Mouse (Mus musculus) hindbrain, embryonic 15.5 days (tissue): Measurements from ENCODE around the gene Phlda3. TPM values are rescaled to one million over a fixed set of nuclear protein-coding genes. Genes with fewer than 3 reads are reported as not detected.
A peak's percentile ranks its signal among the peaks of the same experiment; 100 is the strongest.

Source experiments
- ATAC-seq: fragments of 200-750 bp; cut with Nextera tagmentation; 2 replicates; pipeline ENCODE4 v1.8.0; 2017; ENCODE audit warnings: low read depth, moderate number of reproducible peaks, moderate TSS enrichment; ENCODE audit not compliant: low FRiP score
- H3K27ac ChIP-seq: fragments of 300-500 bp; sonication (generic); replicated peaks from 2 replicates; pipeline ENCODE4 v1.5.1; 2015; ENCODE audit warnings: mild to moderate bottlenecking, inconsistent platforms
- H3K27me3 ChIP-seq: fragments of 300-500 bp; sonication (generic); 2 replicates; pipeline ENCODE4 v1.6.1; 2015; ENCODE audit warnings: control low read depth, inconsistent platforms
- H3K36me3 ChIP-seq: fragments of 300-500 bp; sonication (generic); 2 replicates; pipeline ENCODE4 v1.6.1; 2015; ENCODE audit warnings: control low read depth, inconsistent platforms
- H3K4me1 ChIP-seq: fragments of 300-500 bp; sonication (generic); replicated peaks from 2 replicates; pipeline ENCODE4 v1.6.1; 2015; ENCODE audit warnings: control low read depth, inconsistent platforms
- H3K4me2 ChIP-seq: fragments of 300-500 bp; sonication (generic); 2 replicates; pipeline ENCODE4 v1.6.1; 2015; ENCODE audit warnings: moderate library complexity, mild to moderate bottlenecking, inconsistent platforms
- H3K4me3 ChIP-seq: fragments of 300-500 bp; sonication (generic); 2 replicates; pipeline ENCODE4 v1.5.1; 2015; ENCODE audit warnings: mild to moderate bottlenecking, inconsistent platforms
- H3K9ac ChIP-seq: fragments of 300-500 bp; sonication (generic); 2 replicates; pipeline ENCODE4 v1.6.1; 2015; ENCODE audit warnings: inconsistent platforms
- H3K9me3 ChIP-seq: fragments of 300-500 bp; sonication (generic); 2 replicates; pipeline ENCODE4 v1.6.1; 2016; ENCODE audit warnings: control low read depth, inconsistent platforms
- WGBS: fragments of 180-500 bp; shearing (Covaris S2); methylation state at CpG from one replicate; pipeline ENCODE4 v1.1.7; 2015; 5-methylcytosine and 5-hydroxymethylcytosine counted together
- polyA plus RNA-seq: library from polyadenylated mRNA; unstranded; fragments of >200 nt; fragmentation: Nextera tagmentation; extraction: Ambion mirVana; gene quantifications from 2 replicates; pipeline ENCODE4 v1.2.1, GENCODE M21; 2015

Gene Phlda3
- polyA plus RNA-seq = 34.9 and 39.9 TPM in 2 replicates

GRCm38 (mm10) chr1:135765645-135766591, at the start of gene Phlda3:
Gene Phlda3, plus strand, starts transcription at chr1:135766119.
- H3K4me1 ChIP-seq = peaks cover 26% of the 10 kb centered on the region
- H3K9me3 ChIP-seq = no peaks in the 10 kb centered on the region
- WGBS = 1% methylated on average over 81 of the region's 90 CpGs
- peak within 1 kb of the TSS; percentile 59 for H3K4me3 ChIP-seq
- ATAC-seq = peak; percentile 83
- H3K27me3 ChIP-seq = no peaks in the 10 kb centered on the region
- peak within 1 kb of the TSS; percentile 68 for H3K27ac ChIP-seq
- H3K36me3 ChIP-seq = no peaks in the 10 kb centered on the region
- peak within 1 kb of the TSS; percentile 98 for H3K4me2 ChIP-seq
- H3K9ac ChIP-seq = peak within 1 kb of the TSS; percentile 84

DNA sequence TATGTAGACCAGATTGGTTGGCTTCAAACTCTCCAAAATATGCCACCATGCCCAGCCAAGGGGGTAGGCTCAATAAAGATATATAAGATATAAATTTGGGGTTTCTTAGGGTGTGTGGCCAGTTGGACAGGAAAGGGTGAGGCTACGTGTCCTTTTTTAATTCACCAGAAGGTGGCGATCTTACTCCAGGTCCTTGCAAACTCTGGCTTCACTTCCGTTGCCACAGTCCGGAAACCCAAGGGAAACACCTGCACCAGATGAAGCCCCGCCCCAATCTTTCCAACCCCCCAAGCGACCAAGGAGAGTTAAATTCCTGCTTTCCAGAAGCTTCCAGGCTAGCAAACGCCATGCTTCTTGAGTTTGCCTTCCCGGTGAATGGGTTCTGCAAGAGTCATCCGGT, 46.4 kb upstream of the Phlda3 start:
- 21% methylated on average over 9 of the region's 9 CpGs for WGBS
- ATAC-seq = peak; percentile 71
- H3K36me3 ChIP-seq = no peaks in the 10 kb centered on the region
- H3K4me3 ChIP-seq = no peak overlapping the region
- no peak overlapping the region for H3K27ac ChIP-seq
- no peaks in the 10 kb centered on the region for H3K27me3 ChIP-seq
- no peak overlapping the region for H3K4me2 ChIP-seq
- H3K9ac ChIP-seq = no peak overlapping the region
- H3K9me3 ChIP-seq = no peaks in the 10 kb centered on the region
- 0 out of 2 replicates have a peak, but pooled peaks cover 2% of the 10 kb centered on the region for H3K4me1 ChIP-seq

DNA sequence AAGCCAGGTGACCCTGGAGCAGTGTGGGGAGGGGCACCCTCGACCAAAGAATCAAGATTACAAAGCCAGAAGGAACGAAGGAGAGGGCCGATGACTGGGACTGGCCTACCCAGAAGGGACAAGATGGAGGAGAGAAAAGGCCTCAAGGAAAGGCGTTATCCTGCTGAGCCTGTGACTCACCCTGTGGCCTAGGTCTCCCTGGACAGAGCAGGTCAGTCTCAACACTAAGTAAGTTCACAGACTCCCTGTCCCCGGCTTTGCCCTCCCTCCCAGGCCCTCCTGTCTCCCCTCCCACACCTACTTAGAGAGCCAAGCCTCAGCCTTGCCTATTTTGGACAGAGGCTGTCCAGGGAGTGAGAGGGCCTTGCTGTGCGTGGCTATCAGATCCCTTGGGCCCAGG, 45.9 kb upstream of the Phlda3 start, which contains the start of gene Csrp1:
Gene Csrp1 (plus strand): TSS at position 79 of the 400 bp plus-strand sequence.
- no peak within 1 kb of the TSS for H3K4me2 ChIP-seq
- H3K27me3 ChIP-seq = no peaks in the 10 kb centered on the region
- WGBS = 79% methylated on average over 6 of the region's 6 CpGs
- no peak within 1 kb of the TSS for H3K4me3 ChIP-seq
- no peaks in the 10 kb centered on the region for H3K9me3 ChIP-seq
- no peaks in the 10 kb centered on the region for H3K36me3 ChIP-seq
- H3K4me1 ChIP-seq = 0 out of 2 replicates have a peak, but pooled peaks cover 2% of the 10 kb centered on the region
- no peak within 1 kb of the TSS for H3K27ac ChIP-seq
- no peak for ATAC-seq
- H3K9ac ChIP-seq = no peak within 1 kb of the TSS

GRCm38 (mm10) chr1:135723016-135723415, 42.9 kb upstream of the Phlda3 start:
- 0 out of 2 replicates have a peak, but pooled peaks cover 2% of the 10 kb centered on the region for H3K4me1 ChIP-seq
- no peak overlapping the region for H3K4me3 ChIP-seq
- no peaks in the 10 kb centered on the region for H3K27me3 ChIP-seq
- no peaks in the 10 kb centered on the region for H3K36me3 ChIP-seq
- no peak for ATAC-seq
- no peak overlapping the region for H3K9ac ChIP-seq
- 62% methylated on average over 1 of the region's 1 CpGs for WGBS
- no peak overlapping the region for H3K27ac ChIP-seq
- no peaks in the 10 kb centered on the region for H3K9me3 ChIP-seq
- no peak overlapping the region for H3K4me2 ChIP-seq

- Histone ChIP-seq H3K27ac (no peak overlapping the region), H3K9ac (no peak overlapping the region), H3K4me2 (no peak overlapping the region), H3K27me3 (no peaks in the 10 kb centered on the region), H3K36me3 (no peaks in the 10 kb centered on the region), H3K4me3 (no peak overlapping the region), H3K4me1 (peaks cover 10% of the 10 kb centered on the region), H3K9me3 (no peaks in the 10 kb centered on the region)
- no peak for ATAC-seq
- 68% methylated on average over 4 of the region's 4 CpGs for WGBS
These were observed 41.8 kb upstream of the Phlda3 start for GRCm38 (mm10) chr1:135724134-135724533.

GRCm38 (mm10) chr1:135725324-135725723, 40.6 kb upstream of the Phlda3 start:
- Histone ChIP-seq H3K4me2 (no peak overlapping the region), H3K4me3 (no peak overlapping the region), H3K9ac (no peak overlapping the region), H3K27me3 (no peaks in the 10 kb centered on the region), H3K4me1 (peaks cover 18% of the 10 kb centered on the region), H3K27ac (no peak overlapping the region), H3K36me3 (no peaks in the 10 kb centered on the region), H3K9me3 (no peaks in the 10 kb centered on the region)
- 96% methylated on average over 6 of the region's 6 CpGs for WGBS
- ATAC-seq = no peak

- no peaks in the 10 kb centered on the region for H3K9me3 ChIP-seq
- no peak overlapping the region for H3K9ac ChIP-seq
- H3K4me2 ChIP-seq = no peak overlapping the region
- no peaks in the 10 kb centered on the region for H3K27me3 ChIP-seq
- 68% methylated on average over 7 of the region's 7 CpGs for WGBS
- no peak for ATAC-seq
- H3K36me3 ChIP-seq = no peaks in the 10 kb centered on the region
- H3K27ac ChIP-seq = no peak overlapping the region
- H3K4me3 ChIP-seq = no peak overlapping the region
- H3K4me1 ChIP-seq = peaks cover 20% of the 10 kb centered on the region
These were observed 40.0 kb upstream of the Phlda3 start for GRCm38 (mm10) chr1:135725936-135726335.

GRCm38 (mm10) chr1:135728631-135729366, 37.1 kb upstream of the Phlda3 start:
- Histone ChIP-seq H3K9me3 (no peaks in the 10 kb centered on the region), H3K4me3 (peak overlapping the region; percentile 57), H3K4me2 (peak overlapping the region; percentile 95), H3K27ac (peak overlapping the region; percentile 45; the same call in 1 of the 2 replicates), H3K4me1 (peaks cover 28% of the 10 kb centered on the region), H3K27me3 (no peaks in the 10 kb centered on the region), H3K36me3 (no peaks in the 10 kb centered on the region), H3K9ac (peak overlapping the region; percentile 56)
- peak; percentile 90 for ATAC-seq
- 2% methylated on average over 35 of the region's 35 CpGs for WGBS

DNA sequence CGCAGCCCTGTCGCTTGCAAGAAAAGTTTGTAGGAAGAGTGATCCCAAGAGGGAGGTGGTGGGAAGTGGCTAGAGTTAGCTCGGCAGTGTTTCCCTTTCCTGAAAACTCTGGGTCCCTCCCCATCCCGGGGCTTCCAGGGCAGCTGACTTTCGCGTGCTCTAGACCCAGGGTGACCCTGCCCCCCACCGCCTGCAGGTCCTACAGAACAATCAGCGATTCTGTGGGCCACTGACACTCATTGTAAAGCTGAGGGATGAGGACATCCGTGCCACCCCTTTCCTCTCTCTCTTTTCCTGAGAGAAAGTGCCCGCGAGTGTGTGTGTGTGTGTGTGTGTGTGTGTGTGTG, 36.6 kb upstream of the Phlda3 start:
- peaks cover 31% of the 10 kb centered on the region for H3K4me1 ChIP-seq
- WGBS = under 1% methylated on average over 11 of the region's 11 CpGs
- no peaks in the 10 kb centered on the region for H3K36me3 ChIP-seq
- H3K9me3 ChIP-seq = no peaks in the 10 kb centered on the region
- H3K27ac ChIP-seq = peak overlapping the region; percentile 45; the same call in 1 of the 2 replicates
- H3K9ac ChIP-seq = peak overlapping the region; percentile 56
- peak overlapping the region; percentile 95 for H3K4me2 ChIP-seq
- no peaks in the 10 kb centered on the region for H3K27me3 ChIP-seq
- peak overlapping the region; percentile 57 for H3K4me3 ChIP-seq
- ATAC-seq = no peak; the same call in 1 of the 2 replicates

GRCm38 (mm10) chr1:135729821-135730220, 36.1 kb upstream of the Phlda3 start:
- H3K4me1 ChIP-seq = peaks cover 36% of the 10 kb centered on the region
- H3K9me3 ChIP-seq = no peaks in the 10 kb centered on the region
- H3K9ac ChIP-seq = no peak overlapping the region
- peak overlapping the region; percentile 95 for H3K4me2 ChIP-seq
- H3K36me3 ChIP-seq = no peaks in the 10 kb centered on the region
- H3K4me3 ChIP-seq = peak overlapping the region; percentile 57
- no peak overlapping the region for H3K27ac ChIP-seq
- no peak for ATAC-seq
- WGBS = 22% methylated on average over 4 of the region's 4 CpGs
- no peaks in the 10 kb centered on the region for H3K27me3 ChIP-seq

DNA sequence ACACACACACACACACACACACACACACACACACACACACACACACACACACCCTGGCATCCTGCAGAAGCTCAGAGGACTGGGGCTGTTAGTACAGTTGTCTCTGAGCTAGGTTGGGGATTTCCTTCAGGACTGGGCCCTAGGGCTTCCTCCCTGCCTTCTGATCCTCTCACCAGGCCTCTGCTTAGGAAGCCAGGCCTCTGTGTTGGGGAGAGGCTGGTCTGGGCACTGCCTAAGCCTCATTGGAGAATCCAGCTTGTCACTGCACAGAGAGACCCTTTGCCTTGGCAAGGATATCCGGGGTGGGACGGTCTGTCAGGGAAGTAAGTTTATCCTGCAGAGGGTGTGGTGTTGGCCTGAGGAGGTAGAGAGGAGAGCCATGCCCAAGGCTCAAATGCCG, 35.6 kb upstream of the Phlda3 start:
- Histone ChIP-seq H3K27ac (no peak overlapping the region), H3K4me1 (peaks cover 41% of the 10 kb centered on the region), H3K4me2 (no peak overlapping the region; the same call in 1 of the 2 replicates), H3K9me3 (no peaks in the 10 kb centered on the region), H3K36me3 (no peaks in the 10 kb centered on the region), H3K27me3 (no peaks in the 10 kb centered on the region), H3K4me3 (no peak overlapping the region), H3K9ac (no peak overlapping the region)
- no peak for ATAC-seq
- 58% methylated on average over 3 of the region's 3 CpGs for WGBS

DNA sequence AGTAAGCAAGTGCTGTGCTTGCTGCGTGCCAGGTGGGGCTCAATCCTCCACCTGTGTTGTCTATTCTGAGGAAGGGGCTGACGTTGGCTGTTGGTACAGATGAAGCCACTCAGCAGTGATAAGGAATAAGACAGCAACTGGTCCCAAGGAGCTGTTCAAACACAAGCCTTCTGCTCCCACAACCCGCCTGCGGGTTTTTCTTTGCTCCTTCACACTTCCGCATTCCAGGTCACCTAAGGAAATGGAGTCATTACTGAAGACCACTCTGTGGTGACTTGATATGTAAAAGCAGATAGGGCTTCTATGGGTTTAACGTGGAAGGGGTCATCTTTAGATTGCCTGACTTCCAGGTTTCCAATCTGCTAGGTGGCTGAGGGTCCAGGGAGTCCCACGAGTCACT, 34.5 kb upstream of the Phlda3 start:
- Histone ChIP-seq H3K9ac (no peak overlapping the region), H3K36me3 (no peaks in the 10 kb centered on the region), H3K4me1 (peaks cover 43% of the 10 kb centered on the region), H3K9me3 (no peaks in the 10 kb centered on the region), H3K27me3 (no peaks in the 10 kb centered on the region), H3K4me3 (no peak overlapping the region), H3K4me2 (no peak overlapping the region), H3K27ac (no peak overlapping the region)
- 72% methylated on average over 7 of the region's 7 CpGs for WGBS
- ATAC-seq = no peak
